Mouse (Mus musculus) kidney, adult 2 months (tissue): ENCODE data around the gene Brap.

Source experiments
- CTCF ChIP-seq: fragments of 200-500 bp; conservative IDR thresholded peaks from 2 replicates; pipeline ENCODE4 v1.5.1; 2011; ENCODE audit warnings: low read depth, mild to moderate bottlenecking, control low read depth, low read length, moderate library complexity, mixed read lengths; ENCODE audit not compliant: insufficient read depth, insufficient read length
- POLR2A ChIP-seq: fragments of 200-500 bp; IDR thresholded peaks from one replicate; pipeline ENCODE4 v1.6.1; 2011; ENCODE audit warnings: low read depth, low read length, control low read depth

- TF ChIP-seq POLR2A = no peak
- no peak for TF ChIP-seq CTCF
Observed at GRCm38 (mm10) chr5:121714331-121714730, 54.0 kb downstream of the Brap start.
